Mouse (Mus musculus) liver, adult 2 months (tissue): Measurements from ENCODE around the gene Arid2. TPM values are rescaled to one million over a fixed set of nuclear protein-coding genes. Genes with fewer than 3 reads are reported as not detected.

Experiments used
- DNase-seq: peaks from one replicate; pipeline ENCODE4 v3.0.0-alpha.2; 2011; ENCODE audit warnings: low read depth, low spot score; ENCODE audit errors: extremely low read depth
- H3K27ac ChIP-seq: fragments of 200-500 bp; replicated peaks from 2 replicates; pipeline ENCODE4 v1.5.1; 2012; ENCODE audit warnings: low read depth, mild to moderate bottlenecking, control low read depth, inconsistent platforms, low read length; ENCODE audit not compliant: insufficient read depth
- H3K27me3 ChIP-seq: fragments of 200-500 bp; 2 replicates; pipeline ENCODE4 v1.6.1; 2012; ENCODE audit warnings: mild to moderate bottlenecking, moderate library complexity, low read length, inconsistent platforms; ENCODE audit not compliant: control insufficient read depth, insufficient read depth
- H3K36me3 ChIP-seq: fragments of 200-500 bp; 2 replicates; pipeline ENCODE4 v1.6.1; 2012; ENCODE audit warnings: low read length, inconsistent platforms; ENCODE audit not compliant: control insufficient read depth, insufficient read depth
- H3K4me1 ChIP-seq: fragments of 200-500 bp; 2 replicates; pipeline ENCODE4 v1.6.1; 2011; ENCODE audit warnings: low read length; ENCODE audit not compliant: control insufficient read depth, insufficient read depth
- H3K4me3 ChIP-seq: fragments of 200-500 bp; 2 replicates; pipeline ENCODE4 v1.5.1; 2011; ENCODE audit warnings: low read depth, mild to moderate bottlenecking, control low read depth, low read length, moderate library complexity; ENCODE audit not compliant: insufficient read depth
- H3K79me2 ChIP-seq: fragments of 200-500 bp; 2 replicates; pipeline ENCODE4 v1.6.1; 2012; ENCODE audit warnings: inconsistent platforms, mild to moderate bottlenecking, low read length, moderate library complexity; ENCODE audit not compliant: control insufficient read depth, insufficient read depth
- H3K9ac ChIP-seq: fragments of 200-500 bp; 2 replicates; pipeline ENCODE4 v1.6.1; 2012; ENCODE audit warnings: low read depth, mild to moderate bottlenecking, control low read depth, inconsistent platforms, low read length
- CTCF ChIP-seq: fragments of 200-500 bp; IDR thresholded peaks from 2 replicates; pipeline ENCODE4 v1.5.1; 2011; ENCODE audit warnings: low read depth, low read length, control low read depth
- POLR2A ChIP-seq: fragments of 200-500 bp; IDR thresholded peaks from 2 replicates; pipeline ENCODE4 v1.6.1; 2011; ENCODE audit warnings: low read length, control low read depth; ENCODE audit not compliant: insufficient read depth; ENCODE audit errors: extremely low read depth
- WGBS: fragments of 180-500 bp; shearing (Covaris S2); methylation state at CpG from one replicate; pipeline ENCODE4 v1.1.7; 2018; 5-methylcytosine and 5-hydroxymethylcytosine counted together
- polyA plus RNA-seq: library from polyadenylated mRNA; depleted of rRNA; stranded (reverse); fragments of >200 nt; gene quantifications from 2 replicates; pipeline ENCODE4 v1.2.3, GENCODE M21; 2012
- total RNA-seq: library from RNA; depleted of rRNA; stranded (reverse); fragments of >200 nt; gene quantifications from 2 replicates; pipeline ENCODE4 v1.2.3, GENCODE M21; 2014

Arid2 gene
- total and polyA plus RNA-seq, 2 experiments = 4.8 to 10.4 TPM

- WGBS = 81% methylated on average over 5 of the region's 5 CpGs
- Histone ChIP-seq H3K9ac (no peak overlapping the region), H3K79me2 (no peaks in the 10 kb centered on the region), H3K27me3 (no peaks in the 10 kb centered on the region), H3K36me3 (no peaks in the 10 kb centered on the region), H3K4me1 (peaks cover 8% of the 10 kb centered on the region), H3K4me3 (no peak overlapping the region), H3K27ac (no peak overlapping the region)
- no peak for DNase-seq
- TF ChIP-seq POLR2A (no peak), CTCF (no peak)
Measured at GRCm38 (mm10) chr15:96257781-96258180, 29.5 kb upstream of the Arid2 start.

- H3K27ac ChIP-seq = no peak overlapping the region
- no peaks in the 10 kb centered on the region for H3K79me2 ChIP-seq
- no peak overlapping the region for H3K4me3 ChIP-seq
- no peak for DNase-seq
- no peaks in the 10 kb centered on the region for H3K27me3 ChIP-seq
- H3K4me1 ChIP-seq = peaks cover 3% of the 10 kb centered on the region; the same call in 1 of the 2 replicates
- H3K36me3 ChIP-seq = no peaks in the 10 kb centered on the region
- no peak overlapping the region for H3K9ac ChIP-seq
- WGBS = 97% methylated on average over 3 of the region's 3 CpGs
- TF ChIP-seq POLR2A (no peak), CTCF (no peak)
Measured at GRCm38 (mm10) chr15:96264614-96265013, 22.7 kb upstream of the Arid2 start.

GRCm38 (mm10) chr15:96267933-96268332, 19.4 kb upstream of the Arid2 start:
- no peak overlapping the region for H3K27ac ChIP-seq
- H3K36me3 ChIP-seq = no peaks in the 10 kb centered on the region
- H3K4me3 ChIP-seq = no peak overlapping the region
- 59% methylated on average over 9 of the region's 9 CpGs for WGBS
- DNase-seq = no peak
- peaks cover 11% of the 10 kb centered on the region for H3K4me1 ChIP-seq
- H3K9ac ChIP-seq = no peak overlapping the region
- no peaks in the 10 kb centered on the region for H3K27me3 ChIP-seq
- TF ChIP-seq CTCF (no peak), POLR2A (no peak)
- H3K79me2 ChIP-seq = no peaks in the 10 kb centered on the region

GRCm38 (mm10) chr15:96268610-96269009, 18.7 kb upstream of the Arid2 start:
- Histone ChIP-seq H3K27ac (no peak overlapping the region), H3K79me2 (no peaks in the 10 kb centered on the region), H3K9ac (no peak overlapping the region), H3K36me3 (no peaks in the 10 kb centered on the region), H3K27me3 (no peaks in the 10 kb centered on the region), H3K4me3 (no peak overlapping the region), H3K4me1 (peaks cover 11% of the 10 kb centered on the region)
- no peak for DNase-seq
- TF ChIP-seq POLR2A = no peak
- WGBS = 91% methylated on average over 9 of the region's 9 CpGs

GRCm38 (mm10) chr15:96269402-96269801, 17.9 kb upstream of the Arid2 start:
- Histone ChIP-seq H3K9ac (no peak overlapping the region), H3K79me2 (no peaks in the 10 kb centered on the region), H3K27ac (no peak overlapping the region), H3K4me1 (peaks cover 11% of the 10 kb centered on the region), H3K4me3 (no peak overlapping the region), H3K27me3 (no peaks in the 10 kb centered on the region), H3K36me3 (no peaks in the 10 kb centered on the region)
- WGBS = 60% methylated on average over 4 of the region's 4 CpGs
- DNase-seq = peak; percentile 77
- TF ChIP-seq CTCF = no peak
- TF ChIP-seq POLR2A = no peak

GRCm38 (mm10) chr15:96270272-96270880, 16.9 kb upstream of the Arid2 start:
- peaks cover 11% of the 10 kb centered on the region for H3K4me1 ChIP-seq
- WGBS = 43% methylated on average over 10 of the region's 10 CpGs
- H3K9ac ChIP-seq = no peak overlapping the region
- H3K36me3 ChIP-seq = no peaks in the 10 kb centered on the region
- H3K79me2 ChIP-seq = no peaks in the 10 kb centered on the region; the same call in 1 of the 2 replicates
- peak; percentile 95 for DNase-seq
- no peak overlapping the region for H3K4me3 ChIP-seq
- TF ChIP-seq CTCF = peak; percentile 40
- no peak for TF ChIP-seq POLR2A
- no peaks in the 10 kb centered on the region for H3K27me3 ChIP-seq
- H3K27ac ChIP-seq = no peak overlapping the region; the same call in 1 of the 2 replicates
